Mouse (Mus musculus) adrenal gland, adult 18-20 months (tissue): ENCODE measurements around the gene Gm3127. TPM values are rescaled to one million over a fixed set of nuclear protein-coding genes. Genes with fewer than 3 reads are reported as not detected.
"Not testable (repeated sequence)": the region's sequence is repeated elsewhere in the genome, so short reads cannot be mapped to it uniquely, and the experiment has no call there.

Experiments
- DNase-seq, 2 experiments: peaks; one replicate each; pipeline ENCODE4 v3.0.0; 2021 to 2022; ENCODE audit warnings: low spot score in 2 of 2
- long read RNA-seq, 2 experiments: library from polyadenylated mRNA; stranded (forward); transcript quantifications; one replicate each; pipeline ENCODE4 v2.0.0; 2021
- total RNA-seq, 2 experiments: library from RNA; stranded (reverse); gene quantifications; 1 replicate in 1 of 2; 2 replicates in 1 of 2; pipeline ENCODE4 v1.2.3; 2021

Gene Gm3127
- not detected for total RNA-seq
- long read RNA-seq, experiment 1: 0 reads
- long read RNA-seq, experiment 2: 0 reads

GRCm38 (mm10) chr14:4164730-4165129, at the start of gene Gm3127:
Gene Gm3127 (plus strand): TSS chr14:4165030.
- DNase-seq: not testable (repeated sequence)

GRCm38 (mm10) chr14:4141646-4142045, 23.2 kb upstream of the Gm3127 start:
- DNase-seq: not testable (repeated sequence)

- DNase-seq: peak in 1 of 2 experiments; percentile 7
Measured at GRCm38 (mm10) chr14:4182030-4182429, 17.2 kb downstream of the Gm3127 start.

GRCm38 (mm10) chr14:4182491-4183210, 17.8 kb downstream of the Gm3127 start, which contains the start of gene Gm2974:
Gene Gm2974 (plus strand): TSS chr14:4182576.
- peak in 1 of 2 experiments; percentile 17 for DNase-seq

GRCm38 (mm10) chr14:4183375-4183774, 18.5 kb downstream of the Gm3127 start:
- not testable (repeated sequence) for DNase-seq

Other genes starting within 250 kb of the Gm3127 start
- gene Gm3029, start 233.3 kb upstream of the Gm3127 start, total RNA-seq: not detected
- not detected for gene Gm3095, start 201.5 kb upstream of the Gm3127 start, total RNA-seq
- gene Gm3099, start 166.6 kb upstream of the Gm3127 start, total RNA-seq: not detected
- gene Gm5796, start 141.1 kb upstream of the Gm3127 start, total RNA-seq: under 1 TPM in 1 of 2 experiments, not detected in 1; 0.40 TPM
- not detected for gene Gm3115, start 80.9 kb upstream of the Gm3127 start, total RNA-seq
- gene Gm8108, start 54.5 kb upstream of the Gm3127 start, total RNA-seq: under 1 TPM; 0.32 to 0.36 TPM
- gene Gm2974, start 17.5 kb downstream of the Gm3127 start, total RNA-seq: not detected
- gene Gm3138, start 84.6 kb downstream of the Gm3127 start, total RNA-seq: not detected
- not detected for gene Gm3149, start 152.3 kb downstream of the Gm3127 start, total RNA-seq
- gene 2610042L04Rik, start 169.7 kb downstream of the Gm3127 start, total RNA-seq: not detected
- not detected for gene Gm3159, start 232.5 kb downstream of the Gm3127 start, total RNA-seq